Mouse (Mus musculus) hindbrain, postnatal 0 days (tissue): ENCODE data around the gene Phtf2. TPM values are rescaled to one million over a fixed set of nuclear protein-coding genes. Genes with fewer than 3 reads are reported as not detected.
A peak's percentile ranks its signal among the peaks of the same experiment; 100 is the strongest.
"Not testable (repeated sequence)": the region's sequence is repeated elsewhere in the genome, so short reads cannot be mapped to it uniquely, and the experiment has no call there.

Experiments used
- ATAC-seq: fragments of 200-750 bp; cut with Nextera tagmentation; 2 replicates; pipeline ENCODE4 v1.8.0; 2017; ENCODE audit warnings: mild to moderate bottlenecking, moderate TSS enrichment, moderate library complexity
- DNase-seq: peaks from one replicate; pipeline ENCODE4 v3.0.0-alpha.2; 2015; ENCODE audit warnings: low spot score
- H3K27ac ChIP-seq: fragments of 300-500 bp; sonication (generic); 2 replicates; pipeline ENCODE4 v1.5.1; 2014; ENCODE audit warnings: mild to moderate bottlenecking
- H3K27me3 ChIP-seq: fragments of 300-500 bp; sonication (generic); 2 replicates; pipeline ENCODE4 v1.6.1; 2014; ENCODE audit warnings: low read length, mixed read lengths; ENCODE audit not compliant: insufficient read depth
- H3K36me3 ChIP-seq: fragments of 300-500 bp; sonication (generic); 2 replicates; pipeline ENCODE4 v1.6.1; 2014; ENCODE audit warnings: low read length, mixed read lengths; ENCODE audit not compliant: insufficient read depth
- H3K4me1 ChIP-seq: fragments of 300-500 bp; sonication (generic); 2 replicates; pipeline ENCODE4 v1.6.1; 2014; ENCODE audit warnings: antibody characterized with exemption, low read length, mixed read lengths; ENCODE audit not compliant: insufficient read depth
- H3K4me2 ChIP-seq: fragments of 300-500 bp; sonication (generic); 2 replicates; pipeline ENCODE4 v1.6.1; 2014; ENCODE audit warnings: low read depth, mild to moderate bottlenecking, low read length, moderate library complexity, mixed read lengths
- H3K4me3 ChIP-seq: fragments of 300-500 bp; sonication (generic); 2 replicates; pipeline ENCODE4 v1.5.1; 2014; ENCODE audit warnings: low read length
- H3K9ac ChIP-seq: fragments of 300-500 bp; sonication (generic); replicated peaks from 2 replicates; pipeline ENCODE4 v1.6.1; 2014; ENCODE audit warnings: mild to moderate bottlenecking, low read length, moderate library complexity, mixed read lengths
- H3K9me3 ChIP-seq: fragments of 300-500 bp; sonication (generic); 2 replicates; pipeline ENCODE4 v1.6.1; 2016; ENCODE audit warnings: low read length, mixed read lengths
- CTCF ChIP-seq: IDR thresholded peaks from 2 replicates; pipeline ENCODE4 v1.5.1; 2016; ENCODE audit warnings: antibody characterized with exemption, control low read depth, low read depth
- WGBS: fragments of 180-500 bp; shearing (Covaris S2); extraction: QIAGEN DNeasy Blood & Tissue Kit; methylation state at CpG from one replicate; pipeline ENCODE4 v1.1.7; 2014; 5-methylcytosine and 5-hydroxymethylcytosine counted together
- polyA plus RNA-seq: library from polyadenylated mRNA; unstranded; fragments of >200 nt; fragmentation: Nextera tagmentation; extraction: Ambion mirVana; gene quantifications from 2 replicates; pipeline ENCODE4 v1.2.1, GENCODE M21; 2015
- total RNA-seq: library from RNA; depleted of rRNA; stranded (reverse); fragments of >200 nt; gene quantifications from 2 replicates; pipeline ENCODE4 v1.2.3, GENCODE M21; 2014

Gene Phtf2
- total and polyA plus RNA-seq, 2 experiments from 2014 or later = 18.8 to 20.7 TPM

DNA sequence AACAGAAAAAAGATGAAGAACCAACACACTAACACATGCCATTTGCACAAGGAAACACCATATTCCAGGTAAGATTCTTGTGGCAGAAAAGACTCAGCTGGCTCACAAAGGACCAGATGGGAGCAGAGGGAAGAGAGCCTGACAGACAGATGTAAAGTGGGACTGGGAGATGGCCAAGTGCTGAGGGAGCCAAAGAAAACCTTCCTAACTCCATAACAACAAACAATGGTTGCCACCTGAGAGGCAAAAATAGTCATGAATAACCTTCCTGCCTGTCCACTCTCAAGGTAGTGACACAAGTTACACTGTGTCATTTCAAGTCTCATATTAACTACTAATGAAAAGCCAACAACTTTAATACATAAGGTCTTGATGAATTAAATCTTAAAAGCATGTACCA is 60.8 kb downstream of the Phtf2 start:
- Histone ChIP-seq H3K9ac (no peak overlapping the region), H3K4me3 (no peak overlapping the region), H3K4me2 (no peak overlapping the region), H3K36me3 (no peaks in the 10 kb centered on the region), H3K9me3 (no peaks in the 10 kb centered on the region), H3K27me3 (no peaks in the 10 kb centered on the region), H3K27ac (no peak overlapping the region), H3K4me1 (no peaks in the 10 kb centered on the region; the same call in 1 of the 2 replicates)
- TF ChIP-seq CTCF = no peak
- ATAC-seq (no peak), DNase-seq (no peak)

GRCm38 (mm10) chr5:20815094-20815493 is 66.8 kb downstream of the Phtf2 start:
- no peak for ATAC-seq
- H3K4me2 ChIP-seq = no peak overlapping the region

DNA sequence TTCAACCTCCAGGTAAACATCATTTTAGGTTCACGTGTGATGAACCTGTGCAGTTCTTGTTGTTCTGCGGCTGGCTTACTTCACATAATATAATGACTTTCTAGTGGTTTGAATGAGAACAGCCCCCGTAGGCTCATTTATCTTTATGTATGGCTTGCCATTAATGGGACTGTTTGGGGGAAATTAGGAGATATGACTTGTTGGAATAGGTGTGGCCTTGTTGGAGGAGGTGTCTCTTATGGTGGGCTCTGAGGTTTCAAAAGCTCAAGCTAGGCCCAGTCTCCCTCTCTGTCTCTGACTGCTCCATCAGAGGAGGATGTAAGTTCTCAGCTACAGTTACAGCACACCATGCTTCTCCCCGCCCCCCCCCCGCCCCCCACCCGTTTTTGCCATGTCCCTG is 71.5 kb downstream of the Phtf2 start:
- DNase-seq (no peak), ATAC-seq (no peak)
- H3K4me1 ChIP-seq = no peaks in the 10 kb centered on the region
- 93% methylated on average over 6 of the region's 6 CpGs for WGBS
- H3K9ac ChIP-seq = no peak overlapping the region
- TF ChIP-seq CTCF = no peak
- no peak overlapping the region for H3K4me2 ChIP-seq
- H3K4me3 ChIP-seq = no peak overlapping the region
- H3K27me3 ChIP-seq = no peaks in the 10 kb centered on the region
- 0 out of 2 replicates have a peak, but pooled peaks cover 4% of the 10 kb centered on the region for H3K36me3 ChIP-seq
- H3K9me3 ChIP-seq = no peaks in the 10 kb centered on the region
- H3K27ac ChIP-seq = no peak overlapping the region

More at GRCm38 (mm10) chr5:20815094-20815493, 66.8 kb downstream of the Phtf2 start:
- H3K27ac ChIP-seq = no peak overlapping the region
- no peak for TF ChIP-seq CTCF
- H3K4me1 ChIP-seq = no peaks in the 10 kb centered on the region
- no peaks in the 10 kb centered on the region for H3K36me3 ChIP-seq
- no peak overlapping the region for H3K9ac ChIP-seq
- no peak for DNase-seq
- H3K27me3 ChIP-seq = no peaks in the 10 kb centered on the region
- no peak overlapping the region for H3K4me3 ChIP-seq
- H3K9me3 ChIP-seq = no peaks in the 10 kb centered on the region
- WGBS = 94% methylated on average over 2 of the region's 2 CpGs

- Histone ChIP-seq H3K27me3 (no peaks in the 10 kb centered on the region), H3K9ac (no peak overlapping the region), H3K9me3 (no peaks in the 10 kb centered on the region), H3K27ac (peak overlapping the region; percentile 59), H3K4me1 (no peaks in the 10 kb centered on the region), H3K36me3 (peaks cover 8% of the 10 kb centered on the region; the same call in 1 of the 2 replicates), H3K4me3 (no peak overlapping the region), H3K4me2 (no peak overlapping the region)
- TF ChIP-seq CTCF = no peak
- ATAC-seq (peak; percentile 77; the same call in 1 of the 2 replicates), DNase-seq (peak; percentile 39)
- 75% methylated on average over 5 of the region's 5 CpGs for WGBS
Measured at GRCm38 (mm10) chr5:20795932-20796331, 86.0 kb downstream of the Phtf2 start.

DNA sequence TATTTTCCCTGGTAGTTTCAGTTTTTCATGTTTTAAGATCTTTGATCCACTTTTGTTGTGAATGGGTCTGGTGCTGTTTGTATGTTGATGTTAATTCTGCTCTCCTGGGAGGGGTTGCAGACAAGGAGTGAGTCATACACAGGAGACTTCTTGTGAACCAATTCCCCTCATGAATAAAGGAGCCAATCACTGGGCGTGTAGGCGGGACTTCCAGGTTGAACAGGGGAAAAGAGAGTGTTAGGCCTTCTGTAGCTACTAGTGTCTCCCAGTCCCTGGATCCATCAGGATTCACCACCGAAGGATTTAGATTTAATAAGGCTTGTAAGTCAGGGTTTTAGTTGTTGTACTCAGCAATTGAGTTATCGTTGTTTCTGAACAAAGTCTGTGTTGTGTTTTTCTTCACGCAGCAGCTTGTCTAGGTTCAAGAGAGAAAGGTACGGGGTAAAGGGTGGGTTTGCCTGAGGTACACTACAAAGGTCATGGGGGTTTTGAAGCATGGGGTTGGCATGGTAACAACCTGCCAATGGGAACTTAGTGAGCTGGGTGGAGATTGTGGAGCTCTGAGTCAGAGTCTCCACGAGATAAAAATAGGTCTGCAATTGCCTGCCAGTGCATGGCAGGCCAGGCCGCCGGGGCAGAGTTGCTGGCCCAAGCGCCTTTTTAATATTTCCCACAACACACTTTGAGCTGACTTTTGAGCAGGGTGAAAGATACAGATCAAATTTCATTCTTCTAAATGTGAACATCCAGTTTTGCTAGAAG is 90.0 kb downstream of the Phtf2 start:
- DNase-seq (no peak), ATAC-seq (no peak)
- H3K4me1 ChIP-seq = no peaks in the 10 kb centered on the region
- 87% methylated on average over 10 of the region's 10 CpGs for WGBS
- no peak overlapping the region for H3K4me3 ChIP-seq
- no peak overlapping the region for H3K27ac ChIP-seq
- peaks cover 8% of the 10 kb centered on the region; the same call in 1 of the 2 replicates for H3K36me3 ChIP-seq
- H3K4me2 ChIP-seq = no peak overlapping the region
- no peaks in the 10 kb centered on the region for H3K27me3 ChIP-seq
- H3K9ac ChIP-seq = no peak overlapping the region
- TF ChIP-seq CTCF = no peak
- no peaks in the 10 kb centered on the region for H3K9me3 ChIP-seq

GRCm38 (mm10) chr5:20786471-20786870 is 95.5 kb downstream of the Phtf2 start:
- not testable (repeated sequence) for H3K27ac ChIP-seq, H3K9me3 ChIP-seq, H3K4me2 ChIP-seq, ATAC-seq, H3K36me3 ChIP-seq, H3K4me1 ChIP-seq, H3K27me3 ChIP-seq, H3K9ac ChIP-seq, DNase-seq, H3K4me3 ChIP-seq
- WGBS = 82% methylated on average over 2 of the region's 5 CpGs

DNA sequence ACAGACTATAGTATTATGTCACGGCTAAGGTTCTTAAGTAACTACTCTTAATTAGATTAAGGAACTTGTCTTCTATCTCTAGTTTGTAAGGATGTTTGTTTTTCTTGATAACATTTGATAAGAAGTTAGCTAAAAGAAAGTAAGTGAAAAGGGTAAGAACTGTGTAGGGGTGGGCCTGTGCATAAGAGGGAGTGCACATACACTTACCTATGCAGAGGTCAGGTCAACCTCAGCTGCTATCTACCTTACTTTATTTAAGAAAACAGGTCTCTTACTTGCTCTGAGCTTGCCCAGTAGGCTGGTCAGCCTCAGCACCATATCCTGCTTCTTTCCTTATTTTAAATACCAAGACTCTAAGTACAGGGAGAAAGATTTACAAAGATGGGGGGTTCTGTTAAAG is 100.8 kb downstream of the Phtf2 start:
- no peak for TF ChIP-seq CTCF
- H3K9me3 ChIP-seq = no peaks in the 10 kb centered on the region
- no peaks in the 10 kb centered on the region for H3K27me3 ChIP-seq
- no peaks in the 10 kb centered on the region for H3K4me1 ChIP-seq
- 95% methylated on average over 1 of the region's 1 CpGs for WGBS
- DNase-seq (no peak), ATAC-seq (no peak)
- H3K9ac ChIP-seq = no peak overlapping the region
- no peak overlapping the region for H3K4me2 ChIP-seq
- H3K27ac ChIP-seq = no peak overlapping the region
- no peak overlapping the region for H3K4me3 ChIP-seq
- peaks cover 6% of the 10 kb centered on the region; the same call in 1 of the 2 replicates for H3K36me3 ChIP-seq
